Mouse (Mus musculus) layer of hippocampus, adult 9-10 months (tissue): ENCODE measurements around the gene Tmem266.
A peak's percentile ranks its signal among the peaks of the same experiment; 100 is the strongest.

ENCODE experiments used
- DNase-seq: peaks from one replicate; pipeline ENCODE4 v3.0.0; 2022; ENCODE audit warnings: low spot score

Tmem266 gene

GRCm38 (mm10) chr9:55453366-55453765 lies 126.7 kb downstream of the Tmem266 start:
- DNase-seq: no peak

- peak; percentile 17 for DNase-seq
These were observed 141.7 kb downstream of the Tmem266 start for GRCm38 (mm10) chr9:55468397-55468796.

- no peak for DNase-seq
These were observed 149.4 kb downstream of the Tmem266 start for GRCm38 (mm10) chr9:55476084-55476483.

- no peak for DNase-seq
These were observed 152.0 kb downstream of the Tmem266 start for GRCm38 (mm10) chr9:55478699-55479098.

- DNase-seq: peak; percentile 12
These were observed 155.4 kb downstream of the Tmem266 start for GRCm38 (mm10) chr9:55482116-55482515.
